Mouse (Mus musculus): ENCODE measurements around the gene Sirt2. TPM values are rescaled to one million over a fixed set of nuclear protein-coding genes. Genes with fewer than 3 reads are reported as not detected.
A peak's percentile ranks its signal among the peaks of the same experiment; 100 is the strongest.

Gene Sirt2
- total RNA-seq, 2 experiments from 2014 or later: 156 to 162 TPM

DNA sequence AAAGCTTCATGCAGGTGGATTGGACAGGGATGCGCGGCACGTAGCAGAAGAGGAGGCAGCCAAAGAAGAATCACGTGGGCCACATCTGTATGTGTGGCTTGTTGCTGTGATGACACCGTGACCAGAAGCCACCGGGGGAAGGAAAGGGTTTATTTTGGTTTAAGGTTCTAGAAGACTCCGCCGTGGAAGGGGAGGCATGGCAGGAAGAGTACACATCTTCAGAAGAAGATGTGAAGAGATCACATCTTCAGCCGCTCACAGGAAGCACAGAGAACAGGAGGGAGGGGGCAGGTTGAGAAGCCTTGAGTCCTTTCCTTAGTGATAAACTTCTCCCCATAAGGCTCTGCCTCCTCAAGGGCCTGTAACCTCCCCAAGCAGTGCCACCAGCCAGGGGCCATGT lies 33.5 kb downstream of the Sirt2 start:
- DNase-seq: no peak

DNA sequence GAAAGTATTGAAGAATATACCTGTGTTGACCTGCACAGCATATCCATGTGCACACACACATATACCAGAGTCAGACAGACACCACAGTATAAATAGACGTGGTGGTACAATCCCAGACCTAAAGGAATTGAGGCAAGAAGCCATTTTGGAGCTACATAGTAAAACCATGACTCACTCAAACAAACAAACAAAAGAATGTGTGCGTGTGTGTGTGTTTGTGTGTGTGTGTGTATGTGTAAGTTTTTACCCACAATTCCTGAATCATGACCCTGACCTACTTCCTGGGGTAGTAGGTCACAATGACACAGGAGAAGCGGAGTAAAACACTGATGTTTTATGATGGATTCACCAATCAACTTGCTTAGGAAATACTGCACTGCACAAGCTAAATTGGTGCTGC lies 34.9 kb downstream of the Sirt2 start:
- no peak for DNase-seq

DNA sequence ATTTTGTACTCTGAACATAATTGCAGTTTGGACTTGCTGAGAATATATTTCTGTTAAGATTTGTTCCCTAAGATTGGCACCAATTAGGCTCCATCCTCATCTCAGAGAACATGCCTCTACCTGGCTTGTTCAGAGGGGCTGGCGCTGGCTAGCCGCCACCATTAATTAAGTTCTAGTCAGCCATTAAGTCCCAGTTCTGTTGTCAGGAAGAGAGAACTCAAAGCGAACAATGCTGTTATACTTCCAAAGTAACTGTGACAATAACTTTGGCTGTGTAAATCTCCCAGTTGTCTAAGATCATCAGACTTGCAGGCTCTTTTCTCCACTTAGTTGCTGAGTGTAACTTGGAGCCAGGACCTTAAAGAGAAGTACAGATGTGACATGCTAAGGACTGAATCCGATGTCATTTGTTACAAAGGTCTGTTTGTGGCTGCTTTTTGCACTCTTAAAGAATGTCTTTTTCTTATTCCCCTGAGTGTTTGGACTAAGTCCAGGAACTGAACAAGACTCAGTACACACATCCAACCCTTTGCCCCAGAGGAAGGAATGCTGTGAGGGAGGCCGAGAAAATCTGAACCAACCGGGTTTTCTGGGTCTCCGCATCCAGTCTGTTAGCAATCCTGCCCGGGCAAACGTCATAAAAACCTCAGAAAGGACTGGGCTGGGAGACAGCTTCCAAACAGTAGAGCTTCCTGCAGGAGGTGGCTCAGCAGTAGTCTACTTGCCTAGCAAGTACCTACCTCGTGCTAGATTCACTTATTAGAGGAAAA lies 35.6 kb downstream of the Sirt2 start:
- DNase-seq: no peak

DNA sequence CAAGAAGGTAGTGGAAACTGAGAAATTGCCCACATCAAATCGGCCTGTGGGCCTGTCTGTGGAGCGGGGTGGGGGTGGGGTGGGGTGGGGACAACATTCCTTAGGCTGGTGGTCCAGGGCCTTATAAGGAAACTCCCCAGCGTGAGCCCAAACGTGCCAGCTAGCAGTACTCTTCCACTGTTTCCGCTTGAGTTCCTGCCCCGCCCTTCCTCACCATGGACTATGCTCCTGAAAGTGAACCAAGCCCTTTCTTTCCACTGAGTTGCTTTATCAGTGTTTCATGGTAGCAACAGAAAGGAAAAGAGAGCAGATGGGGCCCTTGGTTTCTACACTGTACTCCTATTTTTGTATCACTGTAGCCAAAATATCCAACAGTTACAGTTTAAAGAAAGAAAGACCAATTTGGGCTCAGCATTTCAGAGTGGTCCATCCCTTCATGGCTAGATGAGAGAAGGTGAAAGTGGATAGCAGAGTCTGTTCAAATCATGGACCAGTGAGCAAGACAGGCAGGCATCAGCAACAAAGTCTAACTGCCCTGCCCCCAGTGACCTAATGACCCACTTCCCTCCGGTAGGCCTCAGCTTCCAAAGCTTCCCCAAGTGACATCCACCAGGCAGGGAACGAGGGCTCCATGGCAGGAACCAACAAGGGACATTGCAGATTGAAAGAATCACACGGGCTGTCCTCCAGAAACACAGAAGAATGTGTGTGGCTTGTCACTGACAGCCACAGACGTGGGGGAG lies 36.5 kb downstream of the Sirt2 start:
- no peak for DNase-seq

GRCm38 (mm10) chr7:28803756-28804155 lies 37.2 kb downstream of the Sirt2 start:
- DNase-seq: no peak

DNA sequence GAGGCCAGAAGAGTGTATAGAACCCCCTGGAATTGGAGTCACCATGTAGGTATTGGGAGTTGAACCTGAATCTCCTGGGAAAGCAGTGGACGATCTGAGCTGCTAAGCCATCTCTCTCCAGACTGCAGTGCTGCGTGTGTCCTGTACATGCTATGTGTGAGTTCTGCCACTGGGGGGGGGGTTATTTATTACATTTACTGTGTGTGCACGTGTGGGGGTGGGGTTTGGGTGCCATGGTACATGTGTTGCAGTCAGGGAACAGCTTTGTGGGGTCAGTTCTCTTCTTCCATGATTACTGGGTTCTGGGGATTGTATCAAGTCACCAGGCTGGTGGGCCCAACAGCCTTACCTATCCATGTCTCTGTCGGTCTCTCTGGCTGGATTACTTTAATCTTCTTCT lies 40.3 kb downstream of the Sirt2 start:
- DNase-seq: no peak

DNA sequence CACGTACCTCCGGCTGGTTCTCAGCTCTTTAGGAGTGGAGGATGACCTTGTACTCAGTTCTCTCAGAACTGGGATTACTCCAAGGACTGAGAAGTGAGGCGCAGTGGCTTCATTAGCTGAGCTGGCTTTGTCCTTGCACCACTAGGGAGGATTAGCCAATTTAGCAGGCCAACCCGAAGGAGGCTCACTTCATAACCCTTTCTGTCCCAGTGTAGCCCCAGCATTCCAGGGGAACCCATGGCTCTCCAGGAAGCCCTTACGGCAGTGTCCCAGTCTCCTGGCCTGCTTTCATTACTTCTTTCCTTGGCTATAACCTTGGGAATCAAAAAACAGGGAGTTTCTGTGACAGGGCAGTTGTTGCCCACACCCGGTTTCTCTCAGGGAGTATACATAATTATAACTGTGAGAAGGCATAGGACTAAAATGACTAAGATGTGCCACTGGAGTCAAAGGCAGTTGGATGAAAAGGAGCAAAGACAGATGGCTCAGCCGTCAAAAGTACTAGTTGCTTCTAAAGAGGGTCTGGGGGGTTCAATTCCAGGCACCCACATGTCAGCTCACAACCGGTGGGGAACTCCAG lies 41.2 kb downstream of the Sirt2 start:
- peak in 1 of 2 experiments; percentile 13 for DNase-seq

GRCm38 (mm10) chr7:28808221-28808941 lies 41.8 kb downstream of the Sirt2 start, which contains the start of gene Hnrnpl:
Hnrnpl (plus strand) TSS chr7:28808541.
- peak in 1 of 2 experiments; percentile 29 for DNase-seq

DNA sequence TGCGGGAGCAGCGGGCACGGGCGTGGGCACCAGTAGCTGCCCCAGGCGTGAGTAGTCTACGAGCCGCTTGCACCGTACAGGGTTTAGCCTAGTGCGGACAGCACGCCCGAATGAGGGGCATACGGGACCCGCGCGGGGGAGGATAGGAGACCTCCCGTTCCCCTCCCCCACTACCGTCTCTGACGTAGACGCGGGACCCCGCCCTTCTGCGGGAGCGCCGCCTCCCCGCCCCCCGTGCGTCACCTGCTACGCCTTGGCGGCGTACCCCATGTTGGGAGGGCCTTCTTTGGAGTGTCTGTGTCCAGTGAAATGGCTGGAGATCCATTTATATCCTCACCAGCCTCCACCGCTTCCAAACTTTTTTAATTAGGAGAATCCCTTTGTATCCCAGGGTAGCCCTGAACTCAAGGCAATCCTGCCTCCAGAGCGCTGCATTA lies 42.4 kb downstream of the Sirt2 start:
- peak; percentile 95 to 97 for DNase-seq

DNA sequence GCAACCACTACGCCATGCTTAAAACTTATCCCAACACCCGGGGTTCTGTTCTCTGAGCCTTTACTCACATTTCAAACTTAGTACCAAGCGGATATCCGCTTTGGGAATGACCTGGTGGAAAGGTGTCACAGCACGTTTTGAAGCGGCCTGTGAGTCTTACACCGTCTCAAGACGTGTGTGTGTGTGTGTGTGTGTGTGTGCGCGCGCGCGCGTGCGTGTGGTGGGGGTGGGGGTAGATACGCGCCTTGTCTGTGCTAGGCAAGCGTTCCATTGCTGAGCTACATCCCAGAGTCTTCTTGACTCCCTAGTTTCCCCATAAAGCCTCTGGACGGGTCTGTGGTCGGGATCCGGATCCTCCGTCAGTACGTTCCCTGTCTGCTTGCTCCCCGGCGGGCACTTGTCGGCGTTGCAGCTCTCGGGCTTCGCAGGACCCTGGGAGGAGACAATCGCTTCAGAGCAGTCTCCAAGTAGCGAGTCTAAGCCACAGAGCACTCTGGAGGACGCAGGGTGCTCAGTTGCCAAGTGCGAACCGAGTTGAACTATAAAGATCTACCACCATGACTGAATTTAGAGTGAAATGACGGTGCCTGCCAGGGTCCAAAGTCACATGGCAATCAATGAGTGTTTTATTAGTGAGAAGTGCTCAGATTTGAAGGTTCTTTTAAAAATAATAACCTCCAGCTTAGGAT lies 43.0 kb downstream of the Sirt2 start:
- DNase-seq: peak; percentile 61 to 62

- DNase-seq: peak; percentile 98 to 100
Measured at GRCm38 (mm10) chr7:28810107-28811066, 43.9 kb downstream of the Sirt2 start.

DNA sequence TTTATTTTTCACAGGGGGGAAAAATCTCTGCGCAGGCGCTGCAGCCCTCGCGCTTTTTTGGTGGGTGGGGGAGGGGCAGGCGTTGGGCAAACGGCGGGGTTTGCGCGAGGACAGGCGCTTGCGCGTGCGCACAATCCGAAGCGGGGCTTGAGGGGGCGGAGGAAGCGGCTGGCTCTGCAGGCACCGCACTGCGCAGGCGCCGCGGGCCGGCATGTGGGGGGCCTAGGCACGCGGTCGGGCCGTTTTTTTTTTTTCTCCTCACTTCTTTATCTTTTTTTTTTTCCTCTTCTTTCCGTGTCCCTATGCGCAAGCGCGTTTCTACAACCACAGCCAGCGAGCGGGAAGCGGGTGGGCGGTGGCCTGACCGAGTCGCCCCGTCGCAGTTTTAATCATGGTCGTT lies 44.7 kb downstream of the Sirt2 start:
- DNase-seq: peak; percentile 89 to 90

GRCm38 (mm10) chr7:28811640-28812275 lies 45.2 kb downstream of the Sirt2 start:
- no peak for DNase-seq

DNA sequence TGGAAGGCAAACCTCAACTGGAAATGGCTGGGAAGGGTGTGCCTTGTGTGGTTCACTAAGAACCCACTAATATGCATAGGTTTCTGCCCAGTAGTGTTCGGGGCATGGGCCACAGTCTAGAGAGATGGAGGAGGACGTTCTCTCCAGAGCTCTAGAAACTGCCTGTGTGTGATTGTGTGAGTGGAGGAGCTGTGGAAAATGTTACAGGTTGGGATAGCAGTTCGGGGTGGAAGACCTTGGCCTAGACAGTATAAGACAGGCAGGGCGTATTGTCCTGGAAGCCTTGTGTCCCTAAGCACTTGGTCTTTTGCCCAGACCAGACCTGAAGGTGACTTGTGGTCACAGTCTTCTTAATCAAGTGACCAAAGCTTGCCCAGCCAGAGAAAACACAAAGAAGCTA lies 45.9 kb downstream of the Sirt2 start:
- DNase-seq: no peak

- no peak for DNase-seq
Measured at GRCm38 (mm10) chr7:28812949-28813348, 46.4 kb downstream of the Sirt2 start.

- no peak for DNase-seq
Measured at GRCm38 (mm10) chr7:28814306-28815034, 47.9 kb downstream of the Sirt2 start.

GRCm38 (mm10) chr7:28815230-28815629 lies 48.7 kb downstream of the Sirt2 start:
- DNase-seq: no peak

- peak in 1 of 2 experiments; percentile 11 for DNase-seq
Measured at GRCm38 (mm10) chr7:28816201-28816600, 49.7 kb downstream of the Sirt2 start.

DNA sequence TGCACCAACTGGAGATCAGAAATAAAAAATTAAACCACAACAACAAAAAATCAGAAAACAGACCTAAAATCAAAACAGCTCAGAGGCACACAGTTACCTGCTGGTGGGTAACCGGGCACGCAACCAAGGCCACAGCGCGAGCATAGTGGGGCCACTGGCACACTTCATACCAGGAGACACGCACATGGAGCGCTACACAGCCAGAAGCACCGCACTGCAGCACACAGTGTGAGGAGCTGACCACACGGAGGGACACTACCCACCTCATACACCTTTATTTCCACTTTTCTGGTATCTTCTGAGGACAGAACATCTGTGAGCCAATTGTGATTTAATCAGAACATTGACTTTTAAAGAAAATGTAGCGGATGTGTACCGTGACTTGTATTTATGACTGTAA lies 50.4 kb downstream of the Sirt2 start:
- no peak for DNase-seq

DNA sequence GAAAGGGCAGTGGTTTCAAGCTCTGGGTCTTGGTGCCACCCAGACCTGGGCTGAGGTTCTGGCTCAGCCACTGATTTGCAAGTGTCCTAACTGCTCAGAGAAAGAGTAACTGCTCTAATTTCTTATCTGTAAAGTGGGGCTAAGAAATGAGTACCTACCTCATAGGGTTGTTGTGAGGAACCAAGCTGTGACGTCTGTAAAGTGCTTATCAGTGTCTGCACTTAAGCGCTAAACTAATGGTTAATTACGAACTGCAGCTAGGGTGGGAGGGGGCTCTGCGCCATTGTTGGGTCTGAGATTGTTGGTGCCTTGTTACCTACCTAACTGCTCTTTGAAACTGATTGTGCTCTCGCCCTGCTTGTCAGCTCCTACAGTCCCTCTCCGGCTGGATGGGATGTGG lies 51.0 kb downstream of the Sirt2 start:
- no peak for DNase-seq
